Mouse (Mus musculus) neural tube, embryonic 11.5 days (tissue): ENCODE measurements around the gene Mdh1. TPM values are rescaled to one million over a fixed set of nuclear protein-coding genes. Genes with fewer than 3 reads are reported as not detected.

ENCODE experiments used
- ATAC-seq: fragments of 200-750 bp; cut with Nextera tagmentation; 2 replicates; pipeline ENCODE4 v1.8.0; 2017; ENCODE audit warnings: moderate number of reproducible peaks, mild to moderate bottlenecking, moderate TSS enrichment, moderate library complexity; ENCODE audit not compliant: insufficient read depth, low FRiP score, low TSS enrichment
- DNase-seq: peaks from one replicate; pipeline ENCODE4 v3.0.0-alpha.2; 2015; ENCODE audit warnings: low spot score
- H3K27ac ChIP-seq: fragments of 300-500 bp; sonication (generic); 2 replicates; pipeline ENCODE4 v1.5.1; 2014; ENCODE audit warnings: low read depth, mild to moderate bottlenecking, low read length
- H3K27me3 ChIP-seq: fragments of 300-500 bp; sonication (generic); 2 replicates; pipeline ENCODE4 v1.6.1; 2014; ENCODE audit warnings: mild to moderate bottlenecking, low read length, mixed read lengths; ENCODE audit not compliant: control insufficient read depth, insufficient read depth
- H3K36me3 ChIP-seq: fragments of 300-500 bp; sonication (generic); 2 replicates; pipeline ENCODE4 v1.6.1; 2014; ENCODE audit warnings: mild to moderate bottlenecking, low read length, moderate library complexity, mixed read lengths; ENCODE audit not compliant: control insufficient read depth, insufficient read depth
- H3K4me1 ChIP-seq: fragments of 300-500 bp; sonication (generic); 2 replicates; pipeline ENCODE4 v1.6.1; 2014; ENCODE audit warnings: low read length, mixed read lengths; ENCODE audit not compliant: control insufficient read depth, insufficient read depth
- H3K4me2 ChIP-seq: fragments of 300-500 bp; sonication (generic); 2 replicates; pipeline ENCODE4 v1.6.1; 2014; ENCODE audit warnings: low read depth, mild to moderate bottlenecking, moderate library complexity
- H3K4me3 ChIP-seq: fragments of 300-500 bp; sonication (generic); 2 replicates; pipeline ENCODE4 v1.5.1; 2014; ENCODE audit warnings: low read depth, low read length
- H3K9ac ChIP-seq: fragments of 300-500 bp; sonication (generic); 2 replicates; pipeline ENCODE4 v1.6.1; 2014; ENCODE audit warnings: mild to moderate bottlenecking, low read length
- H3K9me3 ChIP-seq: fragments of 300-500 bp; sonication (generic); 2 replicates; pipeline ENCODE4 v1.6.1; 2016; ENCODE audit warnings: low read length; ENCODE audit not compliant: control insufficient read depth
- WGBS: fragments of 180-500 bp; shearing (Covaris S2); extraction: QIAGEN DNeasy Blood & Tissue Kit; methylation state at CpG from one replicate; pipeline ENCODE4 v1.1.7; 2014; 5-methylcytosine and 5-hydroxymethylcytosine counted together
- polyA plus RNA-seq: library from polyadenylated mRNA; unstranded; fragments of >200 nt; fragmentation: Nextera tagmentation; extraction: Ambion mirVana; gene quantifications from 2 replicates; pipeline ENCODE4 v1.2.1, GENCODE M21; 2014

Gene Mdh1
- polyA plus RNA-seq, 1 experiment from 2014 or later, result 445 TPM

- H3K4me1 ChIP-seq, result peaks cover 6% of the 10 kb centered on the region; the same call in 1 of the 2 replicates
- H3K27me3 ChIP-seq, result no peaks in the 10 kb centered on the region
- no peak overlapping the region for H3K4me3 ChIP-seq
- DNase-seq (no peak), ATAC-seq (no peak)
- WGBS, result 92% methylated on average over 1 of the region's 1 CpGs
- no peak overlapping the region for H3K9ac ChIP-seq
- no peak overlapping the region for H3K4me2 ChIP-seq
- H3K36me3 ChIP-seq, result peaks cover 2% of the 10 kb centered on the region; the same call in 1 of the 2 replicates
- no peak overlapping the region for H3K27ac ChIP-seq
- H3K9me3 ChIP-seq, result no peaks in the 10 kb centered on the region
Observed at GRCm38 (mm10) chr11:21567733-21568132, 4.4 kb downstream of the Mdh1 start.

- Histone ChIP-seq H3K9ac (no peak overlapping the region), H3K4me3 (no peak overlapping the region), H3K4me2 (no peak overlapping the region), H3K9me3 (no peaks in the 10 kb centered on the region), H3K27ac (no peak overlapping the region), H3K27me3 (no peaks in the 10 kb centered on the region), H3K4me1 (peaks cover 6% of the 10 kb centered on the region; the same call in 1 of the 2 replicates), H3K36me3 (peaks cover 2% of the 10 kb centered on the region; the same call in 1 of the 2 replicates)
- WGBS, result 93% methylated on average over 6 of the region's 6 CpGs
- DNase-seq (no peak), ATAC-seq (no peak)
Observed at GRCm38 (mm10) chr11:21566934-21567333, 5.2 kb downstream of the Mdh1 start.

DNA sequence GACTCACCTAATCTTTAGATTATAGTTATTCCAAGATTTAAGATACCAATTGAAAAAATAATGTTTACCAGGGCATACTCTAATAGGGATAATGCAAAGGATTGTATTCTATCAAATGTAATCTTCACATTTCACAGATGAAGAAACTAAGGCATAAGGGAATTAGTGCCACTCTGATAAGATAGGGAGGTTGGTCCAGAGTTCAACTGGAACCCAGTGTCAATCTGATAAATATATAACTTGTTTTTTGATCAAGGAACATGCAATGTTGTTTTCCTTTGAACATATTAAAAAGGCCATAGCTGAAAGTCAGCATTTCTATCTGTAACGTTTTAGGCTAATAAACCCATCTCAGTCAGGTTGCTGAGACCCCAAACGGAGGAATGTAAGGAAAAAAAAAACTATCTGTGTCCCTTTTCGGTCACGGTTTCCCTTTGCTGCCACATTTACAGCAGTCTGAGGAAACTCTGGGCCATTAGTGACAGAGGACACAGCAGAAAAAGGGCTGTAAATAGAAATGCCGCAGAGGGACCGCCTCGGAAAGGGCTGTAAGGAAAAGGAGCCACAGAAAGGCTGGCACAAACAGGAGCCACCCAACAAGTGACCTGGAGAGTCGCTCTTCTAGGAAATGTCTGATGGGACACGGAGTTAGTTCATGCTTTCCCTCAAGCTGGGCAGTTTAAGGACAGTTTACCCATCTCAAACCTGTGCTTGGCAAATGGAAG lies 7.3 kb downstream of the Mdh1 start:
- Histone ChIP-seq H3K4me1 (no peaks in the 10 kb centered on the region), H3K27ac (no peak overlapping the region), H3K4me2 (no peak overlapping the region), H3K27me3 (no peaks in the 10 kb centered on the region), H3K4me3 (no peak overlapping the region), H3K9ac (no peak overlapping the region), H3K36me3 (peaks cover 2% of the 10 kb centered on the region; the same call in 1 of the 2 replicates), H3K9me3 (no peaks in the 10 kb centered on the region)
- ATAC-seq (no peak), DNase-seq (no peak)
- WGBS, result 81% methylated on average over 9 of the region's 9 CpGs

- Histone ChIP-seq H3K4me2 (no peak overlapping the region), H3K4me1 (no peaks in the 10 kb centered on the region), H3K27ac (no peak overlapping the region), H3K27me3 (no peaks in the 10 kb centered on the region), H3K9ac (no peak overlapping the region), H3K4me3 (no peak overlapping the region), H3K9me3 (no peaks in the 10 kb centered on the region), H3K36me3 (peaks cover 5% of the 10 kb centered on the region)
- DNase-seq, result no peak
- 92% methylated on average over 4 of the region's 4 CpGs for WGBS
- no peak for ATAC-seq
Observed at GRCm38 (mm10) chr11:21563617-21564325, 8.4 kb downstream of the Mdh1 start.

DNA sequence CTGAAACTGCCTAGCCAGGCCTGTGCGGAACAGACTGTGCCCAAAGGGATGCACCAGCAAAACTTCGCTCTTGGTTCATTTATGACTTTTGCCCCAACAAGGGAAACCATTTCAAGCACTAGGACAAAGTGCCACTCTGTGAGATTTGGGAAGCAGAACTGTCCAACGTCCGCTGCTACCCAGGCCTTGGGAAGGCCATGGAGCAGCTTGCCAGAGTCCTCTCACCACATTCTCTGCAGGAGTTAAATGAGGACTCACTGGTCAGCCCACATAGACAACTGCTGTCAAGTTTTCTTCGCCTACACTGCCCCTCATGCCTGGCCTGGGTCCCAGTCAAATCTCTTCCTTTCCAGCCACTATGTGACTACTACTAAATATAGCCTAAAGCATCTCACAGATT lies 10.8 kb downstream of the Mdh1 start:
- Histone ChIP-seq H3K27ac (no peak overlapping the region), H3K4me1 (no peaks in the 10 kb centered on the region), H3K9ac (no peak overlapping the region), H3K9me3 (no peaks in the 10 kb centered on the region), H3K27me3 (no peaks in the 10 kb centered on the region), H3K36me3 (peaks cover 7% of the 10 kb centered on the region), H3K4me2 (no peak overlapping the region), H3K4me3 (no peak overlapping the region)
- WGBS, result 87% methylated on average over 5 of the region's 5 CpGs
- DNase-seq, result no peak
- no peak for ATAC-seq

DNA sequence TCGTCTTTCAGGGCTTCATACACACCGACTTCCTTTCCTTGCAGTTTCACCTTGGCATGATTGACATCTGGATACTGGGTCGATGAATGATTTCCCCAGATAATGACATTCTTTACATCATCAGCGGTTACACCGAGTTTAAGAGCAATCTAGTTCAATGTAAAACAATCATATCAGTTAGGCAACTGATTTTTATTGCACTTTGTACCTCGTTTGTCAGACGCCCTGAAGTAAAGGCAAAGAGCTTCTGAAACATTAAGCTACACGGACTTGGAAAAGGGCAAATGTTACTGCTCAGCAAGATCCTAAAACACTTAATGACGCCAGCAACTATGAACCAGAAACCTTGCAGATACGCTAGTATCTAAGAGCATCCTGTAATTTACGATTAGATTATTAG lies 12.4 kb downstream of the Mdh1 start:
- Histone ChIP-seq H3K27ac (no peak overlapping the region), H3K4me3 (no peak overlapping the region), H3K27me3 (no peaks in the 10 kb centered on the region), H3K36me3 (peaks cover 5% of the 10 kb centered on the region), H3K4me2 (no peak overlapping the region), H3K4me1 (no peaks in the 10 kb centered on the region), H3K9ac (no peak overlapping the region), H3K9me3 (no peaks in the 10 kb centered on the region)
- 90% methylated on average over 11 of the region's 11 CpGs for WGBS
- DNase-seq, result no peak
- ATAC-seq, result no peak

GRCm38 (mm10) chr11:21552049-21552448 lies 20.1 kb downstream of the Mdh1 start:
- no peak for ATAC-seq
- Histone ChIP-seq H3K4me3 (no peak overlapping the region), H3K27me3 (no peaks in the 10 kb centered on the region), H3K9ac (no peak overlapping the region), H3K4me2 (no peak overlapping the region), H3K36me3 (no peaks in the 10 kb centered on the region), H3K9me3 (no peaks in the 10 kb centered on the region), H3K27ac (no peak overlapping the region), H3K4me1 (no peaks in the 10 kb centered on the region)
- no peak for DNase-seq
- WGBS, result 93% methylated on average over 3 of the region's 3 CpGs

DNA sequence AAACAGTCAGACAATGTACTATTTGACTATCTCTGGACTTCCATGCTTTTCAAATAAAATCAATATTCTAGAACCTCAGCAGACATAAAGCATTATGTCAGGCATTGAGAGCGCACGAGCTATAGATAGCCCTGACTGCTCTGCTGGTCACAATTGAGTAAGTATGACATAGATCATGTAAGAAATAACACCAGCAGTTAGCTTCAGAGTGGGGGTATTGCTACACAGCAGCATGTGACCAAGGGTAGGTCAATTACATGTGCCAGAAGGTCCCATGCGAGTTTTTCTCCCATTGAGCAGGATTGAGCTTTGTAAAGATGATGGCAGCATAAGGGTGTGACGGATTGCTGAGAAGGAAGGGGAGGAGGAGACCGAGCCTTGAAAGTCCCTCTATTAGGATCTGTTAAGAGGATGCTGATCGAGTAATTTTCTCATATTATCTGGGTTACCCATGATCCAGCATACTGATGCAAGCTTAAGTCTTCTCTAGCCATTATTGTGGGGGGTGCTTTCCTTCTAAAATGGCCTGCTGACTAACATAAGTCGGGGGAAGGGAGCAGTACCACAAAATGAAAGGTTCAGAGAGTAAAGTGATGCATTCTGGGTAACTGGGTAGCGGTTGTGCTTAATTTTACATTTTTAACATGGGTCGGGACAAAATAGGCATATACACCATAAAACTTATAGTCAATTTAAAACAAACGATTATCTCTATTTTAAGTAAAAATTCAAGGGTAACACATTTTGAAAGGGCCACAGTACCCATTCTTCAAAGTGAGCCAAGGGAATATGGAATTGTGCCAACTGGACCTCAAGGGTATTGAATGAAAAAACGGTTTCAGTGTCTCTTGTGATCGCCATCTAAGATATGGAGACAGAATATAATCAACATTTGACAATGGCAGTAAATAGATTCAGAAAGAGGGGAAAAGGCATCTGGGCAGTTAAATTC lies 21.7 kb downstream of the Mdh1 start:
- DNase-seq, result no peak
- Histone ChIP-seq H3K4me1 (no peaks in the 10 kb centered on the region), H3K4me2 (no peak overlapping the region), H3K4me3 (no peak overlapping the region), H3K36me3 (no peaks in the 10 kb centered on the region), H3K27ac (no peak overlapping the region), H3K27me3 (no peaks in the 10 kb centered on the region), H3K9ac (no peak overlapping the region), H3K9me3 (no peaks in the 10 kb centered on the region)
- 85% methylated on average over 12 of the region's 12 CpGs for WGBS
- no peak for ATAC-seq
